Mouse (Mus musculus): ENCODE results near the gene Rasgef1b. TPM values are rescaled to one million over a fixed set of nuclear protein-coding genes. Genes with fewer than 3 reads are reported as not detected.

Gene Rasgef1b
- polyA plus RNA-seq, 1 experiment, result 13.5 TPM

DNA sequence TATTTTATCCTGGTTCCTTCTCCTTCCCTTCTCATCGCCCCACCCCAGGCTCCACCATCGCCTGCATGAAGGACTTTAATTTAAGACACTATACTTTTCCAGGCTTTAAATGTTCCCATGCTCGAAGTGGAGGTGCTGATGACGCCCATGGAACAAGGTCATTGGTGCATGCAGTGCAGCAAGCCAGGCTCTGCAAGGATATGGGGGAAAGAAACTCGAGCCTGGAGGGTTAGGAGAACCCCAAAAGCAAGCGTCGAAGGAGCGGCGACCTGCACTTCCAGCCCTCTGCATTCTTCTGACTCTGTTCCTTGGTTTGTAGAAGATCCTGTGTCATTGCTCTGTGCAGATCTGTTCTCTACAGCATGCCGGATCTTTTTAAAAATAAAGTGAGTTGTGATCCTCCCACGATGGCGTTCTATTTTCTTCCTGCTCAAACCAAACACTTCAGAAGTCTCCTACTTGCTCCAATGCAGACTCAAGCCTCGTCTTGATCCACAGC, 345.0 kb downstream of the Rasgef1b start:
- DNase-seq, result no peak
- 74% methylated on average over 13 of the region's 13 CpGs for WGBS
- TF ChIP-seq POLR2A (IDR thresholded peaks at IDR 0.05; ENCODE audit: borderline replicate concordance, extremely low read depth, low read depth, low read length), result no peak
- no peak for TF ChIP-seq CTCF (IDR thresholded peaks at IDR 0.05; ENCODE audit: insufficient read depth, low read length)
- H3K4me1 ChIP-seq (ENCODE audit: control insufficient read depth, insufficient read depth, low read length), result peaks cover 4% of the 10 kb centered on the region
- H3K4me3 ChIP-seq (replicated peaks; ENCODE audit: extremely low read depth, low read depth, low read length), result no peak overlapping the region

- Histone ChIP-seq H3K4me1 (ENCODE audit: control insufficient read depth, insufficient read depth, low read length) (peaks cover 4% of the 10 kb centered on the region), H3K4me3 (replicated peaks; ENCODE audit: extremely low read depth, low read depth, low read length) (no peak overlapping the region)
- no peak for DNase-seq
- WGBS, result 72% methylated on average over 5 of the region's 5 CpGs
- no peak for TF ChIP-seq POLR2A (IDR thresholded peaks at IDR 0.05; ENCODE audit: borderline replicate concordance, extremely low read depth, low read depth, low read length)
- no peak for TF ChIP-seq CTCF (IDR thresholded peaks at IDR 0.05; ENCODE audit: insufficient read depth, low read length)
These were observed 346.1 kb downstream of the Rasgef1b start for GRCm38 (mm10) chr5:99382786-99383185.

GRCm38 (mm10) chr5:99381639-99382038, 347.2 kb downstream of the Rasgef1b start:
- Histone ChIP-seq H3K4me3 (replicated peaks; ENCODE audit: extremely low read depth, low read depth, low read length) (no peak overlapping the region), H3K4me1 (ENCODE audit: control insufficient read depth, insufficient read depth, low read length) (peaks cover 4% of the 10 kb centered on the region)
- TF ChIP-seq POLR2A (IDR thresholded peaks at IDR 0.05; ENCODE audit: borderline replicate concordance, extremely low read depth, low read depth, low read length) (no peak), CTCF (IDR thresholded peaks at IDR 0.05; ENCODE audit: insufficient read depth, low read length) (no peak)
- DNase-seq, result no peak
- WGBS, result 91% methylated on average over 2 of the region's 2 CpGs

DNA sequence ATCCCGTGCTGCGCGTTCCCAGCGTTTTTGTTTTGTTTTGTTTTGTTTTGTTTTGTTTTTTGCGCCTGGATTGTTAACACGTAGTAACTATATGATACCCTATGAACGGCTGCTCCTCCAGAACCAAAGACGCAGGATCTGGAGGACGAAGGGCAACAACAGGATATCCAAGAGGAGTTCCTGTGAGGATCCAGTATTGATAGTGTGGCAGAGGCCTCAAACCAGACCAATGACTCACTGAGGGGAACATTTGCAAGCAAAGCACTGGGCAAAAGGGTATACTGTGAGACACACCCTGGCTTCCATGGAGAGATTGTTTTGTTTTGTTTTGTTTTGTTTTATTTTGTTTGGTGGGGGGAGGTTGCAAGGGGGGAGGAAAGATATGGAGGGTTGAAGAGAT, 348.0 kb downstream of the Rasgef1b start:
- 85% methylated on average over 9 of the region's 9 CpGs for WGBS
- no peak overlapping the region for H3K4me3 ChIP-seq (replicated peaks; ENCODE audit: extremely low read depth, low read depth, low read length)
- no peak for DNase-seq
- TF ChIP-seq POLR2A (IDR thresholded peaks at IDR 0.05; ENCODE audit: borderline replicate concordance, extremely low read depth, low read depth, low read length) (no peak), CTCF (IDR thresholded peaks at IDR 0.05; ENCODE audit: insufficient read depth, low read length) (no peak)
- H3K4me1 ChIP-seq (ENCODE audit: control insufficient read depth, insufficient read depth, low read length), result peaks cover 4% of the 10 kb centered on the region

- WGBS, result 11% methylated on average over 12 of the region's 12 CpGs
- Histone ChIP-seq H3K4me3 (replicated peaks; ENCODE audit: extremely low read depth, low read depth, low read length) (no peak overlapping the region), H3K4me1 (ENCODE audit: control insufficient read depth, insufficient read depth, low read length) (peaks cover 4% of the 10 kb centered on the region)
- DNase-seq, result no peak
- TF ChIP-seq POLR2A (IDR thresholded peaks at IDR 0.05; ENCODE audit: borderline replicate concordance, extremely low read depth, low read depth, low read length), result no peak
- TF ChIP-seq CTCF (IDR thresholded peaks at IDR 0.05; ENCODE audit: insufficient read depth, low read length), result no peak
These were observed 348.7 kb downstream of the Rasgef1b start for GRCm38 (mm10) chr5:99380166-99380565.

GRCm38 (mm10) chr5:99378437-99379226, 350.2 kb downstream of the Rasgef1b start:
- Histone ChIP-seq H3K4me1 (ENCODE audit: control insufficient read depth, insufficient read depth, low read length) (peaks cover 4% of the 10 kb centered on the region), H3K4me3 (replicated peaks; ENCODE audit: extremely low read depth, low read depth, low read length) (no peak overlapping the region)
- 87% methylated on average over 11 of the region's 11 CpGs for WGBS
- no peak for TF ChIP-seq CTCF (IDR thresholded peaks at IDR 0.05; ENCODE audit: insufficient read depth, low read length)
- TF ChIP-seq POLR2A (IDR thresholded peaks at IDR 0.05; ENCODE audit: borderline replicate concordance, extremely low read depth, low read depth, low read length), result no peak
- no peak for DNase-seq

- H3K4me1 ChIP-seq (ENCODE audit: control insufficient read depth, insufficient read depth, low read length), result peaks cover 4% of the 10 kb centered on the region
- TF ChIP-seq CTCF (IDR thresholded peaks at IDR 0.05; ENCODE audit: insufficient read depth, low read length) (no peak), POLR2A (IDR thresholded peaks at IDR 0.05; ENCODE audit: borderline replicate concordance, extremely low read depth, low read depth, low read length) (no peak)
- WGBS, result 43% methylated on average over 7 of the region's 7 CpGs
- DNase-seq, result no peak
- no peak overlapping the region for H3K4me3 ChIP-seq (replicated peaks; ENCODE audit: extremely low read depth, low read depth, low read length)
These were observed 353.1 kb downstream of the Rasgef1b start for GRCm38 (mm10) chr5:99375725-99376124.

GRCm38 (mm10) chr5:99374460-99374859, 354.4 kb downstream of the Rasgef1b start:
- WGBS, result 95% methylated on average over 6 of the region's 6 CpGs
- DNase-seq, result no peak
- Histone ChIP-seq H3K4me3 (replicated peaks; ENCODE audit: extremely low read depth, low read depth, low read length) (no peak overlapping the region), H3K4me1 (ENCODE audit: control insufficient read depth, insufficient read depth, low read length) (no peaks in the 10 kb centered on the region; the same call in 1 of the 2 replicates)
- no peak for TF ChIP-seq POLR2A (IDR thresholded peaks at IDR 0.05; ENCODE audit: borderline replicate concordance, extremely low read depth, low read depth, low read length)
- TF ChIP-seq CTCF (IDR thresholded peaks at IDR 0.05; ENCODE audit: insufficient read depth, low read length), result no peak

DNA sequence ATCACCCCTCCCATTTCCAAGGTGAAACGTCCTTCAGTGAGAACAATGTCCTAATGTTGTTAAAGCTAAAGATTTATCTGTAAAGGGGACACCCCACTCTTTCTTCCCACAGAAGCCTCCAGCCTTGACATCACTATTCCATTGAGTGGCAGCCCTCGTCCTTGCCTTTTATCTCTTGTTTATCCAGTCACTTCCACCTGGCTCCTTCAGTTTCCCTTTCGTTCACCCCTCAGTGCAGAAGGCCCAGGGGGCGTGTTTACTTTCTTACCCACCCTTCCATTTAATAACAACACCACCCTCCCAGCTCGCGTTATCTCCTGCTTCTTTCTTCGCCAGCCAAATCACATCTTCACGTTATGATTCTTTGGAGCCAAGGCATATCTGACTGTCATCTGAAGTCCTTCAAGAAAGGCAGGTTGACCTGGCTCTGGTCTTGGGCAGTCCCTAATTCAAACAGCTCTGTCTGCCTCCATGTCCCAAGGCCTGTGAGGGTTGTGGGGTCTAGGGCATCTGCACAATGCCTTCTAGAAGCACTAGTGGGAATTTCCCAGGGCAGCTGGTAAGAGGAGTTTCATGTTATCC, 355.2 kb downstream of the Rasgef1b start:
- TF ChIP-seq CTCF (IDR thresholded peaks at IDR 0.05; ENCODE audit: insufficient read depth, low read length), result no peak
- no peak for TF ChIP-seq POLR2A (IDR thresholded peaks at IDR 0.05; ENCODE audit: borderline replicate concordance, extremely low read depth, low read depth, low read length)
- no peaks in the 10 kb centered on the region; the same call in 1 of the 2 replicates for H3K4me1 ChIP-seq (ENCODE audit: control insufficient read depth, insufficient read depth, low read length)
- H3K4me3 ChIP-seq (replicated peaks; ENCODE audit: extremely low read depth, low read depth, low read length), result no peak overlapping the region
- 48% methylated on average over 8 of the region's 8 CpGs for WGBS
- no peak for DNase-seq
